Mouse (Mus musculus) CH12.LX (cell line): ENCODE measurements at regions not wholly inside any gene's neighbourhood (a gene's known extent, or its start where the extent isn't known, plus 50 kb on each side); places are given as distances from the start of the nearest gene placed in this dataset.

Experiments
- DNase-seq: peaks from one replicate; pipeline ENCODE4 v3.0.0-alpha.2; 2013; ENCODE audit errors: extremely low read depth
- H3K27ac ChIP-seq: 2 replicates; pipeline ENCODE4 v1.5.1; 2012; ENCODE audit warnings: low read depth, mild to moderate bottlenecking, control low read depth, moderate library complexity; ENCODE audit not compliant: insufficient read depth
- H3K27me3 ChIP-seq: replicated peaks from 2 replicates; pipeline ENCODE3; 2012; ENCODE audit warnings: inconsistent platforms
- H3K36me3 ChIP-seq, 2 experiments: replicated peaks in 1 of 2; 2 replicates each; pipeline versions ENCODE3 to v1.6.1; 2012; ENCODE audit warnings: inconsistent platforms in 1 of 2, low read length in 1 of 2, mild to moderate bottlenecking in 1 of 2, mixed read lengths in 1 of 2, moderate library complexity in 1 of 2; ENCODE audit not compliant: control insufficient read depth in 1 of 2, insufficient read depth in 1 of 2
- H3K4me1 ChIP-seq, 2 experiments: 2 replicates each; pipeline ENCODE4 v1.6.1; 2012; ENCODE audit warnings: inconsistent platforms in 1 of 2, moderate library complexity in 1 of 2; ENCODE audit not compliant: insufficient read depth in 2 of 2, control insufficient read depth in 1 of 2
- H3K4me2 ChIP-seq: 2 replicates; pipeline ENCODE4 v1.6.1; 2012; ENCODE audit warnings: low read depth, mild to moderate bottlenecking, control low read depth; ENCODE audit not compliant: poor library complexity, insufficient read depth, severe bottlenecking
- H3K4me3 ChIP-seq, 3 experiments: fragments of 150-350 bp in 1 of 3; sonication (generic) in 1 of 3; replicated peaks in 1 of 3; 2 replicates each; pipeline versions ENCODE3 to v1.5.1; 2011 to 2012; ENCODE audit warnings: low read depth in 2 of 3, low read length in 2 of 3, mild to moderate bottlenecking in 2 of 3, moderate library complexity in 2 of 3, control low read depth in 1 of 3, improper control_type of control experiment in 1 of 3, inconsistent platforms in 1 of 3, mixed read lengths in 1 of 3; ENCODE audit not compliant: poor library complexity in 1 of 3
- H3K79me2 ChIP-seq: replicated peaks from 2 replicates; pipeline ENCODE4 v1.6.1; 2012; ENCODE audit warnings: mild to moderate bottlenecking, moderate library complexity; ENCODE audit not compliant: control insufficient read depth, poor library complexity, insufficient read depth, severe bottlenecking; ENCODE audit errors: extremely low read depth
- H3K9ac ChIP-seq: 2 replicates; pipeline ENCODE4 v1.6.1; 2012; ENCODE audit warnings: low read depth, mild to moderate bottlenecking, control low read depth, moderate library complexity; ENCODE audit not compliant: insufficient read depth
- H3K9me3 ChIP-seq: replicated peaks from 2 replicates; pipeline ENCODE3; 2012; ENCODE audit warnings: low read length, inconsistent platforms, mixed read lengths
- BHLHE40 ChIP-seq: IDR thresholded peaks from 2 replicates; pipeline ENCODE4 v1.6.1; 2011; ENCODE audit warnings: mild to moderate bottlenecking, low read depth, low read length, improper control_type of control experiment
- CHD1 ChIP-seq: IDR thresholded peaks from 2 replicates; pipeline ENCODE4 v1.6.1; 2012; ENCODE audit warnings: low read depth, low read length, improper control_type of control experiment, inconsistent platforms
- ELF1 ChIP-seq: IDR thresholded peaks from 2 replicates; pipeline ENCODE4 v1.6.1; 2014; ENCODE audit warnings: low read depth, mild to moderate bottlenecking, inconsistent platforms, low read length, improper control_type of control experiment
- EP300 ChIP-seq: IDR thresholded peaks from 2 replicates; pipeline ENCODE4 v1.6.1; 2011; ENCODE audit warnings: low read length, improper control_type of control experiment
- ETS1 ChIP-seq: conservative IDR thresholded peaks from 2 replicates; pipeline ENCODE4 v1.6.1; 2012; ENCODE audit warnings: low read depth, mild to moderate bottlenecking, inconsistent platforms, low read length, improper control_type of control experiment, moderate library complexity
- GABPA ChIP-seq: IDR thresholded peaks from 2 replicates; pipeline ENCODE4 v1.6.1; 2012; ENCODE audit warnings: low read depth, low read length, improper control_type of control experiment, inconsistent platforms; ENCODE audit not compliant: insufficient replicate concordance
- JUN ChIP-seq: IDR thresholded peaks from 2 replicates; pipeline ENCODE4 v1.6.1; 2011; ENCODE audit warnings: low read depth, mild to moderate bottlenecking, low read length, improper control_type of control experiment, moderate library complexity; ENCODE audit not compliant: insufficient read depth
- JUND ChIP-seq: conservative IDR thresholded peaks from 2 replicates; pipeline ENCODE4 v1.6.1; 2011; ENCODE audit warnings: low read depth, low read length, improper control_type of control experiment
- KAT2A ChIP-seq: IDR thresholded peaks from 2 replicates; pipeline ENCODE4 v1.6.1; 2012; ENCODE audit warnings: low read length, improper control_type of control experiment, inconsistent platforms; ENCODE audit not compliant: insufficient replicate concordance
- MAX ChIP-seq: IDR thresholded peaks from 2 replicates; pipeline ENCODE4 v1.6.1; 2011; ENCODE audit warnings: low read length, improper control_type of control experiment
- MEF2A ChIP-seq: IDR thresholded peaks from 2 replicates; pipeline ENCODE4 v1.6.1; 2014; ENCODE audit warnings: low read depth, mild to moderate bottlenecking, inconsistent platforms, low read length, improper control_type of control experiment, borderline replicate concordance
- MXI1 ChIP-seq: IDR thresholded peaks from 2 replicates; pipeline ENCODE4 v1.6.1; 2011; ENCODE audit warnings: mild to moderate bottlenecking, low read depth, low read length, improper control_type of control experiment
- NRF1 ChIP-seq: IDR thresholded peaks from 2 replicates; pipeline ENCODE4 v1.6.1; 2014; ENCODE audit warnings: low read depth, mild to moderate bottlenecking, inconsistent platforms, low read length, improper control_type of control experiment, moderate library complexity
- PAX5 ChIP-seq: IDR thresholded peaks from 2 replicates; pipeline ENCODE4 v1.6.1; 2012; ENCODE audit warnings: low read length, inconsistent platforms, mixed read lengths
- POLR2A ChIP-seq: IDR thresholded peaks from 2 replicates; pipeline ENCODE4 v1.6.1; 2011; ENCODE audit warnings: low read depth, mild to moderate bottlenecking, improper control_type of control experiment, low read length
- RAD21 ChIP-seq: IDR thresholded peaks from 2 replicates; pipeline ENCODE4 v1.6.1; 2011; ENCODE audit warnings: low read depth, mild to moderate bottlenecking, low read length, improper control_type of control experiment, moderate library complexity
- RCOR1 ChIP-seq: conservative IDR thresholded peaks from 2 replicates; pipeline ENCODE4 v1.6.1; 2012; ENCODE audit warnings: low read depth, mild to moderate bottlenecking, inconsistent platforms, low read length, improper control_type of control experiment
- SIN3A ChIP-seq: IDR thresholded peaks from 2 replicates; pipeline ENCODE4 v1.6.1; 2012; ENCODE audit warnings: low read length, improper control_type of control experiment, inconsistent platforms
- TBP ChIP-seq: conservative IDR thresholded peaks from 2 replicates; pipeline ENCODE4 v1.6.1; 2011; ENCODE audit warnings: low read depth, low read length, improper control_type of control experiment
- TCF12 ChIP-seq: IDR thresholded peaks from 2 replicates; pipeline ENCODE4 v1.6.1; 2014; ENCODE audit warnings: low read depth, mild to moderate bottlenecking, inconsistent platforms, low read length, improper control_type of control experiment
- UBTF ChIP-seq: IDR thresholded peaks from 2 replicates; pipeline ENCODE4 v1.6.1; 2012; ENCODE audit warnings: low read depth, mild to moderate bottlenecking, inconsistent platforms, low read length, improper control_type of control experiment, moderate library complexity
- USF1 ChIP-seq: IDR thresholded peaks from 2 replicates; pipeline ENCODE4 v1.6.1; 2014; ENCODE audit warnings: low read depth, mild to moderate bottlenecking, inconsistent platforms, low read length, improper control_type of control experiment
- ZC3H11A ChIP-seq: IDR thresholded peaks from 2 replicates; pipeline ENCODE4 v1.6.1; 2012; ENCODE audit warnings: low read depth, mild to moderate bottlenecking, inconsistent platforms, low read length, improper control_type of control experiment
- ZKSCAN1 ChIP-seq: IDR thresholded peaks from 2 replicates; pipeline ENCODE4 v1.6.1; 2012; ENCODE audit warnings: low read depth, inconsistent platforms, low read length, improper control_type of control experiment, borderline replicate concordance
- ZMIZ1 ChIP-seq: IDR thresholded peaks from 2 replicates; pipeline ENCODE4 v1.6.1; 2012; ENCODE audit warnings: low read depth, mild to moderate bottlenecking, inconsistent platforms, low read length, improper control_type of control experiment
- dilution Hi-C: fragments of 300-500 bp; cut with MboI; formaldehyde crosslinking; loops from 2 replicates; pipeline ENCODE4 v1.14.3; 2020; ENCODE audit warnings: low sequenced_read_pairs; ENCODE audit not compliant: extremely low pct_unique_long_range_greater_than_20kb, extremely low pct_ligation_motif_present
- in situ Hi-C: fragments of 300-500 bp; cut with MboI; formaldehyde crosslinking; loops from 3 replicates; pipeline ENCODE4 v1.14.3; 2019; ENCODE audit warnings: low sequenced_read_pairs, low pct_ligation_motif_present, low pct_unique_long_range_greater_than_20kb, mixed read lengths

DNA sequence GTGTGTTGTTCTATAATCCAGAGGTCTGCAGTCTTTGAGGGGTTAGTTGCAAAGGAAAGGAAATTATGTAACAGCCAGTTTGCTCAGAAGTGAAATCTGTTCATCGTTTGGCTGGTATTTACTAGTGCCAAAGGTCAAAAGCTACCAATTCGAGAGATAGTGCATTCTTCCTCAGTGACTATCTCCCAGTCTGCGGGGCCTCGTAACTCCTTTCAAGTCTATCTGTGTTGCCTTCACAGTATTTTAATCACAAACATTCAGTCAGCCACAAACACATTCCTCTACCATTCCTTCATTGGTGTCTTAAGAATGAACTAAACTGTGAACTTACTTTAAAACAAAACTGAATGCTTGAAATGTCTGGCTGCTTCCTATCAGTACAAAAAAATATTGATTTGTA, 2162.2 kb downstream of the 9330182O14Rik start:
- Histone ChIP-seq H3K27ac (no peak overlapping the region), H3K36me3 (no peaks in the 10 kb centered on the region), H3K27me3 (no peaks in the 10 kb centered on the region), H3K79me2 (no peaks in the 10 kb centered on the region; the same call in 1 of the 2 replicates), H3K4me2 (no peak overlapping the region), H3K9ac (no peak overlapping the region), H3K9me3 (no peaks in the 10 kb centered on the region), H3K4me1 (no peaks in the 10 kb centered on the region), H3K4me3 (no peak overlapping the region)
- in situ Hi-C loops (no loop called here), dilution Hi-C loops (no loop called here)
- no peak for DNase-seq
- TF ChIP-seq MEF2A: no peak
- no peak for TF ChIP-seq MAX
- TF ChIP-seq EP300: no peak
- no peak for TF ChIP-seq MXI1
- no peak for TF ChIP-seq ZKSCAN1
- TF ChIP-seq UBTF: no peak
- TF ChIP-seq ETS1: no peak
- TF ChIP-seq ZMIZ1: no peak
- TF ChIP-seq TCF12: no peak
- no peak for TF ChIP-seq TBP
- TF ChIP-seq SIN3A: no peak
- TF ChIP-seq POLR2A: no peak
- no peak for TF ChIP-seq JUND
- no peak for TF ChIP-seq USF1

DNA sequence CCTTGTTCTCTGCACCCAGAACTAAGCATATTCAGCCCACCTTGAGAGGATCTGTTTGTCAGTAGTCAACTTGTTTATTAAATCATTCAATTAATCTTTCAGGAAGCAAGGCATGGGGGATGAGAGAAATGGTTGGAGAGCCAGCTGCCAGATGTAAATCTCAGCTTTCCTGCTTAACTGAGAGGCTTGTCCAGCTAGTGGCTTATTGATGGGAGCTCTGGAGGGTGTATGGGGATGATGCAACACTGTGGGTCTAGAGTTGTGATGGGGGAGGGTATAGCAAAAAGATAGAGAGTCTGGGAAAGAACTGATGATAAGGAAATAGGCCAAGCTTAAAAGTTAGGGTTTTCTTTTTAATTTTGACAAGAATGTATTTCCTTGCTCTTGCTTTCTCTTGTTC, 2163.3 kb downstream of the 9330182O14Rik start:
- Histone ChIP-seq H3K36me3 (no peaks in the 10 kb centered on the region), H3K4me3 (no peak overlapping the region), H3K27me3 (no peaks in the 10 kb centered on the region), H3K4me2 (no peak overlapping the region), H3K9ac (no peak overlapping the region), H3K79me2 (no peaks in the 10 kb centered on the region; the same call in 1 of the 2 replicates), H3K4me1 (no peaks in the 10 kb centered on the region), H3K27ac (no peak overlapping the region), H3K9me3 (no peaks in the 10 kb centered on the region)
- in situ Hi-C loops: no loop called here
- DNase-seq: no peak
- TF ChIP-seq RCOR1: no peak
- dilution Hi-C loops: no loop called here

DNA sequence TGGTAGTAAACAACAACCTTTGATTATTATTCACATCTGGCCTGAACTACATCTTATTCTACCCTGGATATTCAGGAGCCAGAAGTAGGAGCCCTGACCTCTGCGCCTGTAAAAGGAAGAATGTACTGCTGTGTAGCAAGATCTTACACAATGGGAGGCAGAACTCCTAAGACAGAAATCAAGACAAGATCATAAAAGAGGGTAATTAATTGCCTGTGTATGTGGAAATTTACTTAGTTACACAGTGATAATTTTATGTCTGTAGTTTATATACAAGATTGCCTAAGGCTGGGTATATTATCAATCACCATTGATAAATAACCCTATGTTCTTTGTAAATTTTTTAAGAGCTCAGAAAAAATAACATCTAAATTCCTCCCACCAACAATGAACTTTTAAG, 2167.8 kb downstream of the 9330182O14Rik start:
- Histone ChIP-seq H3K27ac (no peak overlapping the region), H3K36me3 (no peaks in the 10 kb centered on the region), H3K4me3 (no peak overlapping the region), H3K9ac (no peak overlapping the region), H3K4me1 (peaks cover 0 to 3% of the 10 kb centered on the region in 2 experiments; a peak in 1 of 4 replicates), H3K4me2 (no peak overlapping the region), H3K9me3 (no peaks in the 10 kb centered on the region), H3K27me3 (no peaks in the 10 kb centered on the region), H3K79me2 (no peaks in the 10 kb centered on the region)
- dilution Hi-C loops (no loop called here), in situ Hi-C loops (no loop called here)
- TF ChIP-seq RCOR1 (no peak), JUN (no peak), PAX5 (no peak), USF1 (no peak), TCF12 (no peak), KAT2A (no peak), BHLHE40 (no peak), MXI1 (no peak), ZC3H11A (no peak), ELF1 (no peak), SIN3A (no peak), GABPA (no peak), NRF1 (no peak), CHD1 (no peak), RAD21 (no peak)
- no peak for DNase-seq
